Mouse (Mus musculus) megakaryocyte, embryonic 14.5 days (primary cell): Measurements from ENCODE around the gene Mmrn2. TPM values are rescaled to one million over a fixed set of nuclear protein-coding genes. Genes with fewer than 3 reads are reported as not detected.
"Not testable (repeated sequence)": the region's sequence is repeated elsewhere in the genome, so short reads cannot be mapped to it uniquely, and the experiment has no call there.

Experiments used
- H3K27me3 ChIP-seq: replicated peaks from 2 replicates; pipeline ENCODE3; 2012; ENCODE audit warnings: inconsistent platforms
- H3K36me3 ChIP-seq: replicated peaks from 2 replicates; pipeline ENCODE3; 2012; ENCODE audit warnings: low read length, inconsistent platforms, mixed read lengths
- H3K4me1 ChIP-seq: 2 replicates; pipeline ENCODE4 v1.6.1; 2012; ENCODE audit warnings: inconsistent platforms
- H3K4me3 ChIP-seq: replicated peaks from 2 replicates; pipeline ENCODE3; 2012; ENCODE audit warnings: moderate library complexity, mild to moderate bottlenecking, inconsistent platforms
- H3K9me3 ChIP-seq: 2 replicates; pipeline ENCODE4 v1.6.1; 2012; ENCODE audit warnings: inconsistent platforms
- FLI1 ChIP-seq: IDR thresholded peaks from 2 replicates; pipeline ENCODE4 v1.6.1; 2012; ENCODE audit warnings: low read length, inconsistent platforms, mixed read lengths
- GATA1 ChIP-seq: IDR thresholded peaks from 3 replicates; pipeline ENCODE4 v1.6.1; 2012; ENCODE audit warnings: mixed read lengths, low read length, inconsistent platforms, borderline replicate concordance
- polyA plus RNA-seq: library from polyadenylated mRNA; stranded (reverse); fragments of >175 nt; gene quantifications from 2 replicates; pipeline ENCODE4 v1.2.3, GENCODE M21; 2012; ENCODE audit warnings: low replicate concordance; ENCODE audit not compliant: insufficient read depth

Mmrn2 gene
- polyA plus RNA-seq, 1 experiment = not detected

DNA sequence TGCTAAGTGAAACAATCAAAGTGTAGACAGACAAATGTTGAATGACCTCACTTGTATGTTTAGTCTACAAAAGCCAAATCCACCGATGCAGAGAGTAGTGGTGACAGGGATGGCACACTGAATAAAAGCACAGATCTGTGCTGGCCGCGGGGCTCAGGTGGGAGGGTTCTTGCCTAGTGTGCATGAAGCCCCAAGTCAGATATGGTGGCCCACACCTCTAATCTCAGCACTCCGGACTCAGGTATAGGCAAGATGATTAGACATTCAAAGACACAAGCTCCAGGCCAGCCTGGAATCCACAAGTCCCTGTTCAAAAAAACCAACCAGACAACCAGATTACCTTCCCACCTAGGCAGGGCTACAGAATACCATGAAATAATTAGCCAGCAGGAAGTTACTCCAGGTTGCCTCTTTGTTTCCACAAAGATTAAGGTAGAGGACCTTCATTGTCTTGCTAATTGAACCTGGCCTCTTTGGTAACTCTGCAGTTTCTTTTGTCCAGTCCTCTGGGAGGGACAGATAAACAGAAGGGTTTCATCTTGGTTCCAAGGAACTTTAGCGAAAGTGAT, 15.5 kb upstream of the Mmrn2 start:
- Histone ChIP-seq H3K4me3 (no peak overlapping the region), H3K4me1 (peaks cover 9% of the 10 kb centered on the region), H3K9me3 (peaks cover 13% of the 10 kb centered on the region), H3K27me3 (peaks cover 45% of the 10 kb centered on the region), H3K36me3 (no peaks in the 10 kb centered on the region)
- TF ChIP-seq FLI1 = no peak
- TF ChIP-seq GATA1 = no peak

DNA sequence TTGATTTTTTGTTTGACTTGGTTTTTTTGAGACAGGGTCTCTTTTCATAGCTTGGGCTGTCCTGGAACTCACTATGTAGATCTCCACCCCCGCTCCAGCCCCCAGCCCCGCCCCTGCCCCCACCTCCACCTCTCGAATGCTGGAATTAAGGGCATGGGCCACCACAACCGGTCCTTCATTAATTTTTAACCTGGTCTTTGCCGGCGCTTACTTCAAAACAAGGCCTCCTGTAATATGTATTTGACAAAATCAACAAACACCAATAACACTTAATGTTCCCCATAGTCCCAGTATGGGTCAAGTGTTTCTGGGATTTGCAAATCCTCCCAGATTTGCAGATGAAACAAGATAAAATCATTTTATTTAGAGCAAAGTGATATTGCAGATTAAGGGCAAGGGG, 15.0 kb upstream of the Mmrn2 start:
- no peak overlapping the region for H3K4me3 ChIP-seq
- H3K27me3 ChIP-seq = peaks cover 43% of the 10 kb centered on the region
- H3K9me3 ChIP-seq = peaks cover 17% of the 10 kb centered on the region
- no peak for TF ChIP-seq GATA1
- no peak for TF ChIP-seq FLI1
- H3K36me3 ChIP-seq = no peaks in the 10 kb centered on the region
- peaks cover 9% of the 10 kb centered on the region for H3K4me1 ChIP-seq

- Histone ChIP-seq H3K36me3 (no peaks in the 10 kb centered on the region), H3K4me3 (no peak overlapping the region), H3K27me3 (peaks cover 38% of the 10 kb centered on the region), H3K4me1 (peaks cover 9% of the 10 kb centered on the region), H3K9me3 (peaks cover 25% of the 10 kb centered on the region)
- TF ChIP-seq GATA1 (no peak), FLI1 (no peak)
These were observed 13.1 kb upstream of the Mmrn2 start for GRCm38 (mm10) chr14:34362135-34362534.

GRCm38 (mm10) chr14:34362726-34363445, 12.4 kb upstream of the Mmrn2 start:
- peaks cover 25% of the 10 kb centered on the region for H3K9me3 ChIP-seq
- no peaks in the 10 kb centered on the region for H3K36me3 ChIP-seq
- H3K27me3 ChIP-seq = peaks cover 31% of the 10 kb centered on the region
- H3K4me3 ChIP-seq = no peak overlapping the region
- TF ChIP-seq GATA1 = no peak
- TF ChIP-seq FLI1 = no peak
- H3K4me1 ChIP-seq = peaks cover 9% of the 10 kb centered on the region

- TF ChIP-seq FLI1 (no peak), GATA1 (no peak)
- peaks cover 9% of the 10 kb centered on the region for H3K4me1 ChIP-seq
- no peaks in the 10 kb centered on the region for H3K36me3 ChIP-seq
- peaks cover 25% of the 10 kb centered on the region for H3K9me3 ChIP-seq
- peak overlapping the region; percentile 87 for H3K4me3 ChIP-seq
- H3K27me3 ChIP-seq = peaks cover 25% of the 10 kb centered on the region
These were observed 11.6 kb upstream of the Mmrn2 start for GRCm38 (mm10) chr14:34363490-34364253.

- H3K4me1 ChIP-seq, H3K36me3 ChIP-seq, H3K4me3 ChIP-seq: not testable (repeated sequence)
- Histone ChIP-seq H3K9me3 (peaks cover 25% of the 10 kb centered on the region), H3K27me3 (peaks cover 23% of the 10 kb centered on the region)
These were observed 10.8 kb upstream of the Mmrn2 start for GRCm38 (mm10) chr14:34364254-34365146.

DNA sequence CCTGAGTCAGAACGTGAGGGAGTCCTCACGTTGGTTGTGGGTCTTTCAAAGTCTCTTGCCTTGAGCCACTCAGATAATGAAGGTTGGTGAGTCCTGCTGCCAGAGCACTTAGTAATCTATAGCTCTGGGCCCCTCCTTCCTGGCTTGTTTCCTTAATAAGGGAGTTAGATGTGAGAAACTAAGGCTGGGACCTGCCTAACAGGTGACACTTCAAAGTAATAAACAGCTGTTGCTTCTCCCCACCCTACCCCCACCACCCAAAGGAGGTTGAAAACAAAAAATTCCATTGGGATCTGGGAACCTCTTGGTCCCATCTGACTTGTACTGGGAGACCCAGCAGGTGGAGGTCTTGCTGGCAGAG, 10.1 kb upstream of the Mmrn2 start:
- Histone ChIP-seq H3K36me3 (no peaks in the 10 kb centered on the region), H3K4me1 (peaks cover 9% of the 10 kb centered on the region), H3K9me3 (peaks cover 25% of the 10 kb centered on the region), H3K4me3 (no peak overlapping the region), H3K27me3 (peaks cover 21% of the 10 kb centered on the region)
- no peak for TF ChIP-seq GATA1
- no peak for TF ChIP-seq FLI1

DNA sequence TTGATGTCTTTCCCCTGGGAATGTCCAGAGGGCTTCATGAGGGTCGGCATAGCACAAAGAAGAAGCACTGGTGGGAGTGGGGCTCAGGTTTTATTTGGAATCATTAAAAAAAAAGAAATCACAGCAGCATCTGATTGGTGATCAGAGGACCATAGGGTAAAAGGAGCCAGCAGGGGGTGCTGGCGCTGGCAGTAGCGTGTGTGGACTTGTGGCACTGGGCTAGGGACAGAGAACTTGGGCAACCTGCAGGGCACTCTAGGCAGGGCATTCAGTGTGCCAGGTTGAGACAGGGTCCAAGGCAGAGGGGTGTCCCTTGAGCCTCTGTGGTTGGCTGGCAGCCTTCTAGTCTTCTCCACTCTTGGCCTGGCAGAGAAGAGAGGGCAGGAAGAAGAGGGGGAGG, 5.1 kb upstream of the Mmrn2 start:
- peaks cover 8% of the 10 kb centered on the region for H3K9me3 ChIP-seq
- no peaks in the 10 kb centered on the region for H3K36me3 ChIP-seq
- no peak for TF ChIP-seq FLI1
- TF ChIP-seq GATA1 = no peak
- H3K4me3 ChIP-seq = no peak overlapping the region
- H3K27me3 ChIP-seq = peaks cover 25% of the 10 kb centered on the region
- no peaks in the 10 kb centered on the region for H3K4me1 ChIP-seq

GRCm38 (mm10) chr14:34370921-34371320, 4.3 kb upstream of the Mmrn2 start:
- Histone ChIP-seq H3K36me3 (no peaks in the 10 kb centered on the region), H3K9me3 (peaks cover under 1% of the 10 kb centered on the region), H3K4me1 (no peaks in the 10 kb centered on the region), H3K4me3 (no peak overlapping the region), H3K27me3 (peaks cover 27% of the 10 kb centered on the region)
- TF ChIP-seq FLI1 (no peak), GATA1 (no peak)
